Mouse (Mus musculus) thymus, postnatal 25 days (tissue): ENCODE data around the gene Sla2.
"Not testable (repeated sequence)": the region's sequence is repeated elsewhere in the genome, so short reads cannot be mapped to it uniquely, and the experiment has no call there.

Experiments used
- DNase-seq: peaks from one replicate; pipeline ENCODE4 v3.0.0; 2022

Gene Sla2

DNA sequence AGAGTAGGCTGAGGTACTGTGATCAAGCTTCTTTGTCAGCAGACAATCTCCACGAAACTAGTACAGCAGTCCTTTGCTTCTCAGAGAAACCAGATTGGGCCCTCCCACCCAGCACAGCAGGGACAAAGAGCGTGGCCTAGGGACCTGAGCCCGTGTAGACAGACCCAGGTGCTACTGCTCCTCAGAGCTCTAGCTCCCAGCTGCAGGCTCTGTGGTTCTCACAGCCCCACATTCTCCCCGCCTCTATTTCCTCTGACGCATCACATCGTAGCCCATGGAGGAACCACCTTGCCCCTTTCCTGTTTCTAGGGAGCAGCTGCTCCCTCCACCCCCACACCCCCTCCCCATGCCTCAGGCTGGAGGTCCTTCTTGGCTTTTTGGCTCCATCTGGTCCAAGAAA lies at the start of gene Sla2:
Gene Sla2, minus strand, starts transcription at position 176 of the 400 bp plus-strand sequence.
- peak; percentile 90 for DNase-seq

DNA sequence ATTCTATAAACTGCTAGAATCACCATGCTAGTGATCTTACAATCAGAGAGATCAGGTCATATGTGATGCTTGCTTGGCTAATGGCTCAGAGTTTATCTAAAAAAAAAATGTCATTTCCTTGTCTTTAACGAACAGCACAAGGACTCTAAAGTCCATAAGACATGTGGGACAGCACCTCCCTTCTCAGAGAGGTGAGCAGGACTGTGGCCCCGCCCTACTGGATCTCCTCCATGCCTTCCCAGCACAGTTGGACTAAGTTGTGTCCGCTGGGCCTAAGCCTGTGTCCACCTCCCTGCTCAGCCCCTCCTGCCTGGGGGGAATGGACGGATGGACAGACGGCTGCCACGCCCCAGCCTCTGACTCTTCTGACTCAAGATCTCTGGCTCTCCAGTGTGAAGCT lies 48.0 kb upstream of the Sla2 start:
- DNase-seq = no peak

- no peak for DNase-seq
Measured at GRCm38 (mm10) chr2:156933426-156933825, 46.4 kb upstream of the Sla2 start.

DNA sequence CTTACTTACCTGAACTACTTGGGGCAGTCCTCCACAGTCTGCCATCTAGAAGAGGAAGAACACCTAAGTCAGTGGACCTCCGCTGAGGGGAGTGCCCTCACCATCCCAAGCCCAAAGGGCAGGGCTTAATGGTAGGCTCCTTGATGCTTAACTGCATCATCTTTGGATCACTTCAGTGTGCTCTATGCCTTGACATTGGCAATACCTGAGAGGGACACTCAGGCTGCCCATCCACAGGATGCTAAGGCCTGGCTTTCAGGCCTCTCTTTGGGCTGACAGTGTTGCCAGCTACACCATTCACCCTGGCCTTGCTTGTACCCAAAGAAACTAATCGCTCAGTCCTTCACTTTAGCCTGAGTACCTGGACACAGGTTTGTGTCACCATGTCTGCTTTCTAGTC lies 44.4 kb upstream of the Sla2 start:
- no peak for DNase-seq

DNA sequence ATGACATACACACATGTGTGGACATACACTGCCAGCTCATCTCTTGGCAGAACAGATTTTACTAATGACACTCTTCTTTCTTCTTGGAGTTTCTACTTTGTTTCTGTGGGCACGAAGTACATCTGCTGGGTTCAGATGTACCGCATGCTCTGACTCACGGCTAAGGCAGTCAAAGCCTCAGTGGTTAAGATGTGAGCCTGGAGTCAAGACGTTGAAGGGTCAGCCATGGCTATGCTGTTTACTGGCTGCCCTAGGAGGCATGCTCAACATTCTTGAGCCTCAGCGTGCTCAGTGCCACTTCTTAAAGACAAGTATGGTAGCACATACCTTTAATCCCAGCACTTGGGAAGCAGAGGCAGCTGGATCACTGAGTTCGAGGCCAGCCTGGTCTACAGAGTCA lies 43.6 kb upstream of the Sla2 start:
- no peak for DNase-seq

DNA sequence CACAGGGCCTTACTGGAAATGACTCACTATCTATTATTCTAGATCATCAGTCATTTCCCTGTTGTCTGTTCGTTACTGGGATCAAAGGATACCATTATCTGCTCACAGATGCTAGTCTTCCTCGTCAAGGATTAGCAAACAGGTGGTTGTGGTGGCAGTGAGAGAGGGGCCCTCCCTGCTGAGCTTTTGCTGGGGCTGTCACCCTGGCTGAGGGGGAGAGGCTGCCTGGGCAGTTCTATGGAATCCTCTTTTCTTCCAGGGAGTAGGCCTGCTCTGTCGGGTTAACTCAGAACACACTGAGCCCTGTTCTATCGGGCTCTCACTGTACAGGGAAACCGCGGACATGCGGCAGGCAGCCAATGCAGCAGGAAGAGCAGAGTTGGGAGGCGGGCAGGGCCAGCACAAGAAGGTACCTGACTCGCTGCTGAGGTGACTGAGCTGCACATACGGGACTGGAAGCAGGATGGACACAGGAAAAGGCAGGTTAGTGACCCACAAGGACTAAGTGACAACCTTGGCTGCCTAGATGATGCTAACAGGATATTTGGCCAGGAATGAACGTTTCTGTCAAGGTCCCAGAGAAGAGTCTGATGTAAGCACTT lies 42.6 kb upstream of the Sla2 start:
- no peak for DNase-seq

DNA sequence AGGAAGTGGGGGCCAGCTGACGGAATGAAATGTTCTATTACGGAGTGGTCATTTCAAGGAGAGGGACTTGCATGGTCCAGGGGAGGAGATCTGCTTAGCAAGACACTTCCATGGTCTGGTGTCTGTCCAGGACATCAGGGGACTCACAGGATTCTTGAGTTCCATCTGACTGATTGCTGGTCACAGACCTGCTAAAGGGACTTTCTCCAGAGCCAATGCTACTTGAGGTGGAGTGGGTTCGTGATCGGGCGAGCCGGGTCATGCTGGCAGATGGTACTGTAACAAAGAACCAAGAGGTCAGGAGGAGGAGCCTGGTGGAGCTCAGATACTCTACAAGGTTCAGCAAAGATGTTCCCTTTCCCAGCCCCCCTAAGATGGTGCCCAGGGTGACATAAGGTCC lies 41.6 kb upstream of the Sla2 start:
- no peak for DNase-seq

GRCm38 (mm10) chr2:156927663-156928062 lies 40.7 kb upstream of the Sla2 start:
- DNase-seq = no peak

DNA sequence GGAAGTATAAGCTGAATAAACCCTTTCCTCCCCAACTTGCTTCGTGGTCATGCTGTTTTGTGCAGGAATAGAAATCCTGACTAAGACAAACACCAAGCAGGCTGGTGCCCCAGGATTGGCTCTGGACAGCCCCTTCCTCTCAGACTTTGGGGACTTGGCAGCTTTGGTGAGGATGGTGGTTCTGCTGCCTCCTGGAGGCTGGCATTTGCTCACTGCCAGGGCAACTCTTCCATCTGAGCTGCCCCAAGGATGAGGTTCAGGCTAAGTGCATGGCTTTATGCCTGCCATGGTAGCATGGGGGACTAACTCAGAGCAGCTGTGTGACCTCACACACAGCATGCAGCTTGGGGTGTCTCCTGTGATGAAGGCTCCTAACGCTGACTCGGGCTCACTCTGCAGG lies 38.6 kb upstream of the Sla2 start:
- peak; percentile 25 for DNase-seq

GRCm38 (mm10) chr2:156925075-156925474 lies 38.1 kb upstream of the Sla2 start:
- not testable (repeated sequence) for DNase-seq

DNA sequence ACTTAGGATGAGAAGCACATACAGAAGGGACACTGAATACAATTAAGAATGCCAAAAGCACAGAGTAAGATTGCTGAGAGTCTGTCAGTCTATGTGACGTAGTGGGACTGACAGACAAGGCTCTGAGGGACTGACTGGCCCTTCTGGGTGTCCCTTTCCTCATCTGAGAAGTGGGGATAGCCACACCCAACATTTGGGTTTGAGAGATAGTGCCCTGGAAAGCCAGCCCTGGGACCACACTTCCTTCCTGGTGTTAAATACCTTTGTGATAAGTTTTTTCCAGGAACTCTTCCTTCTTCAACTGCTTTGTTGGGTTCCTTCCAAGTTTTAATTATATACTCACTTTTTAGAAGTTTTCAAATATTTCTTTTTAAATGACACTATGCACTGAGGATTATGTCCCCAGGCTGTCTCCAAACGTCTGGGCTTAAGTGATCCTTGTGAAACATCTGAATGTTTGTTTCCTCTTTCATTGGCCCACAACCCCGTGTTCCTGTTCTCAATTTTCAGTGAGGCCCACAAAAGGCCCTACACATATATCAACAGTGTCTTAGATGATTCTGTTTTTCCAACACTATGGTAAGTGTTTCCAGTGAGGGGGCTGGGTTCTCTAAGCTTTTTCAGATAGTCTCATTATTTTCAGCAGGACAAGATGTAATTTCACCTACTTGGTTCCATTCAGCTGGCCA lies 37.4 kb upstream of the Sla2 start:
- no peak for DNase-seq

DNA sequence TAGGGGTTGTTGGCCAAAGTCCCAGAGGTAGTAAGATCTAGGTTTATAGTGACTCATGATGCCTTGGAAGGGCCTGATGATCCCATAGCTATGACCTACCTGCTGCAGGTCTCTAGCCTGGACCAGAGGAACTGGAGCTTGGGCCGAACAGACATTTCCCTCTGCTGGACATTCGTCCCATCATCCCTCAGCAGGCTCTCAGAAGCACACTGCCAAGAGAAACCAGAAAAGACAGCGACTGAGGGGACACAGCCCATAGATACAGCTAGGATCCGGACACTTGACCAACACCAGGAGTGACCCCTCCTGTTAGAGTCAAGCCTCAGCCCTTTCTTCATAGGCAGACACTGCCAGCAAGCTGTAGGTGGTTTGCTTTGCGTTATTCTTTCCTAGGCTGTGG lies 36.1 kb upstream of the Sla2 start:
- DNase-seq = no peak

- DNase-seq = peak; percentile 35
Measured at GRCm38 (mm10) chr2:156919796-156920195, 32.8 kb upstream of the Sla2 start.

DNA sequence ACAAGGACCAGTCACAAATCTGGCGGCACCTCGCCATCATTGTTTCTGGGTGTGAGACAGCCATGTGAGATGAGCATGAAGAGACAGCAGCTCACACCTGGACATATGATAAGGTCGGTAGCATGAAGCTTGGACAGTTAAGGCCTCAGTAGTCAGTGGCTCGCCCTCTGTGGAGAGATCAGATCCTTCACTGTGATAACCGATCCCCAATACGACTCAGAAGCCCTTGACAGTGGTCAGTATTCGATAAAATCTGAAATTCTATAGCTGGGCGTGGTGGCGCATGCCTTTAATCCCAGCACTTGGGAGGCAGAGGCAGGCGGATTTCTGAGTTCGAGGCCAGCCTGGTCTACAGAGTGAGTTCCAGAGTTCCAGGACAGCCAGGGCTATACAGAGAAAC lies 32.2 kb upstream of the Sla2 start:
- DNase-seq = not testable (repeated sequence)

- peak; percentile 54 for DNase-seq
Measured at GRCm38 (mm10) chr2:156918562-156918961, 31.6 kb upstream of the Sla2 start.

DNA sequence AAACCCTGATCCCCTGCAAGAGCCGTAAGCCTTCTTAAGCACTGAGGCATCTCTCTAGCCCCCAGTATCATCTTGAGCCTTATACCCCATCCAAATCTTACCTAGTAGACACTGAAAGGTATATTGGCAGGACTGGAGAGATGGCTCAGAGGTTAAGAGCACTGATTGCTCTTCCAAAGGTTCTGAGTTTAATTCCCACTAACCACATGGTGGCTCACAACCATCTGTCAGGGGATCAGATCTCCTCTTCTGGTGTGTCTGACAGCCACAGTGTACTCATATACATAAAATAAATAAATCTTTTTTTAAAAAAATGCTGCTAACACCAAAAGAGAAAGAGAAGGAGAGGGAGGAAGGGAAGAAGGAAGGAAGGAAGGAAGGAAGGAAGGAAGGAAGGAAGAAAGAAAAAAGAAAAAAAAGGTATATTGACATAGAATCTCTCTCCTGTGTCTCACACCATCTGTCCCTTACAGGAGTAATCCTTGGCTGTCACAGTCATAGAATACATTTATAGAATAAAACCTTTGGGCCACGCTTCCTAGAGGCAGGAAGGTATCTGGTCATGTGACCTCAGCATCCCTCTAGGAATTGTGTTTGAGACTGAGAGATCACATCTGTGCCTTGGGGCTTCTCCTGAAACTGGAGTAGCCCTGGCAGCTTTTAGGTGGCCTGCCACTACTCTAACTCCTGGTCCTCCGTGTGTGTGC lies 29.6 kb upstream of the Sla2 start:
- no peak for DNase-seq

DNA sequence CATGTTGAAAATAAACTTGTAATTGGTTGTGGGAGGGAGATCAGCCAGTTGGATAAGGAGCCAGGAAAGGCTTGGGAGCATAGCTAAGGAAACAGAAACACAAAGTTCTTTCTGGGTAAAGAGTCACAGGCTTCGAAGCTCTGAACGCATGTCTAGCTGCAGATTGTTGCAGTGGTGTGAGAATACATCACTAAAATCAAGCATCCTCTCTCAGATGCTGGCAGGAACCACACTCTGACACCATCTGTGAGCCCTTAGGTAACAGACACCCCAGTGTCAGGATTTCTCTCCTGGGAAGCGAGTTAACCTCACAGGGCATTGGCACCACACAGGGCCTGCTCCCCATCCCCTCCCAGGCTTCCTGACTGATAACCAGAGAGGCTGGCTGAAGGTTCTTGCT lies 28.6 kb upstream of the Sla2 start:
- no peak for DNase-seq

GRCm38 (mm10) chr2:156913191-156913590 lies 26.2 kb upstream of the Sla2 start:
- DNase-seq = no peak

DNA sequence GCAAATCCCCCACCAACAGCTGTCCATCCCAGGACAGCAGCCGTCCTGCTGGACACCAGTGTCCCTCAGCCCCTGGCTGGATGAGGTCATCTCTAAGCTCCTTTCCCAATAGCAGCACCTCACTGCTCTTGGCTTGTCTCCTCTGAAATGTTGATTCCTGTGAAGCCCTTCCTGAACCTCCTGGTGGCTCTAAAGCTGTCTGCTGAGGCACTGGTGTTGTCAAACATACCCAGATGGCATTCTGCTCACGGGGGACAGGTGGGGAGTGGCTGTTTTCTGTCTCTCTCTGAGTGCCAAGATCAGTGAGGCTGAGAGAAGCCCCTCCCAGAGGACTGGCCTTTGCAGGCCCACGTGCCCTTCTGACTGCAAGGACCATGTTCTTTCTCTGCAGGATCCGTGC lies 18.9 kb upstream of the Sla2 start:
- not testable (repeated sequence) for DNase-seq

DNA sequence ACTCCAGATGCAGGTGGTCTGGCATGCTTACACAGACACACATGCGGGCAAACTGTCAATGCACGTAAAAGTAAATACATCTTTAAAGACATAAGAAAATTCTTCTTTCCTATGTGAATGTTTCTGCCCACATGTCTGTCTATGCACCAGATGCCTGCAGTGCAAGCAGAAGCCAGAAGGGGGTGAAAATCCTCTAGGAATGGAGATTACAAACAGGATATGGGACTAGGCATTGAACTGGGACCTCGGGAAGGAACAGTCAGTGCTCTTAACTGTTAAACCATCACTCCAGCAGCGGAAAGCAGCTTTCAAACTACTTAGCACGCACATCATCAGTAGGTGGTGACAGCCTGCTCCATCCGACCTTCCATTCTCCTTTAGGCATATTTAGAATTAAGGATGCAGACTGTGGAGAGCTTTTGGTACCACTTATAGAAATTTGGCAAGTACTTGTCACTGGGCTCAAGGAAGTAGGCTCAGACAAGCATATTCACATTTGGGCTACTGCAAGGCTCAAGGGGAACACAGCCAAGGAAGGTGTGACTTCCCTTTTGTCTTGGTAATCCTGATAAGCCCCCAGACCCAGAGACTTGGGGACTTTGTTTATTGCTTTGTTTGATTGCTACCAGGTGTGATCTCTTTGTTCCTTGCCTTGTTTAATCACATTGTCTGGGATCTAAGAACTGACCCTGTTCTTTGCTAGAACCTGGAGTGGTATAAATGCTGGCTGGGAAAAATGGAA lies 18.2 kb upstream of the Sla2 start:
- DNase-seq = no peak

DNA sequence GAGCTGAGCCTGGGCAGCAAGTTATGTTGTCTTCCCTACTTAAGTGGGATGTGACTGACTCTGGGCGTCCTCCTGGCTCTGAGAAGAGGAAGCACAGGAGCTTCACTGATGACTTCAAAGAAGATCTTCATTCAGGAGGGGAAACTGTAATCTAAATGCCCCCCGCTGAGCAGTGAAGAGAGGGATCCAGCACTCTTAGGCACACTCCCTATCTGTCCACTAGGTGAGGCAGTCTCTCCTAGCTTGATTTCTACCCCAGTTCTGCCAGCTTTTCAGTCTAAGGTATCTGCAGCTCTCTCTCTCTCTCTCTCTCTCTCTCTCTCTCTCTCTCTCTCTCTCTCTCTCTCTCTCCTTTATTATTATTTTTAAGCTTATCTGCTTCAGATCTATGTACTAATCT lies 16.4 kb upstream of the Sla2 start:
- no peak for DNase-seq

DNA sequence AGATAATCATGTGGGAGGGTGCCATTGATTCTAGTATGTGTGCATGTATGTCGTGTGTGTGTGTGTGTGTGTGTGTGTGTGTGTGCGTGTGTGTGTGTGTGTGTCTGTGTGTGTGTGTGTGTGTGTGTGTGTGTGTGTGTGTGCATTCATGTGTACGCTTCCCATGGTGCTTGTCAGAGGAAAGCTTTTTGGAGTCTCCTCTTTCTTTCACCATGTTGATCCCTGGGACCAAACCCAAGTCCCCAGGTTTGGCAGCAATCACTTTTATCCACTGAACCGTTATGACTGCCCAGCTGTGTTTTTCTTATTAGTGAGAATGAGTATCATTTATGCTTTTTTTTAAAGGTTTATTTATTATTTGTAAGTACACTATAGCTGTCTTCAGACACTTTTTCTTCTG lies 15.4 kb upstream of the Sla2 start:
- not testable (repeated sequence) for DNase-seq

- DNase-seq = no peak
Measured at GRCm38 (mm10) chr2:156901883-156902282, 14.9 kb upstream of the Sla2 start.

- no peak for DNase-seq
Measured at GRCm38 (mm10) chr2:156901344-156901743, 14.4 kb upstream of the Sla2 start.
